ENCODE assay signal across 9 mouse cellular contexts in the genomic region with DNA sequence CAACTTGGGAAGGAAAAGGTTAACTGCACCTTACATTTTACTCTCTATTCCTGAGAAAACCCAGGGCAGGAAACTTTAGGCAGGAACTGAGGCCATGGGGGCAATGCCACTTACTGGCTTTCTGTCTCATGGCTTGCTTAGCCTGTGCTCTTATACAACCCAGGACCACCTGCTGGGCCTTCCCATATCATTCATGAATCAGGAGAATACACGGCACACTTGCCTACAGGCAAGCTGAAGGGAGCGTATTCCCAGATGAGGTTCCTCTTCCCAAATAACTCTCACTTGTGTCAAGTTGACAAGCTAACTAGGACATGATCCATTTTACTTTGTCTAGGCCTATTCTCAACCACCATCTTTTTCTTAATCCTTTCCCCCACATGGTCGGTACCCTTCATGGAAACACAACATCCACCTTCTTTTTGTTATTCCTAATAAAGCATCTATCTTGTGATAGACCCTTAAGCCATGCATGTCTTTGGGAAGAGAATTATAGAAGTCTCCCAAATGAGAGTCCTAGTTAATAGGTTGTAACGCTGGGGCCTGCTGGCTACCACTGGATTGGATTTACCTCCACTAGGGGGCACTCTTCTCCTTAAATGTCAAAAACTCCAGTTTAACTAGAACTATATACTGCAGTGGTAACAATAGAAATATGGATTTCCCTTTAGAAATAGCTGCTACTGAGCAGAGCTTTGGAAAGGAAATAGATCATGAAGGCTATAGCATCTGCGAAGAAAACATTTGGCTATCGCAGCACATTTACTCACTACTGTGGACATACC.
DNase-seq lines count a peak whose midpoint lies in the region; ATAC-seq and TF ChIP-seq lines count a peak whose summit lies in the region.
"Had no signal": no experiment of that assay in that cellular context is flagged by ENCODE, and none has a peak within 500 bp of the region (broad histone marks: within the 10 kb centered on the region; RNA-seq: fewer than 3 reads in every experiment).

No protein-coding gene starts in this region.

- H3K36me3 ChIP-seq in hindbrain, embryonic 16.5 days (ENCODE audit: control insufficient read depth, insufficient read depth, low read length): no peaks in the 10 kb centered on the region
- H3K36me3 ChIP-seq in midbrain, postnatal 0 days (ENCODE audit: insufficient read depth, low read length): no peaks in the 10 kb centered on the region

- no peak for TF ChIP-seq POLR2A in cortical plate, adult 2 months (IDR thresholded peaks at IDR 0.05; ENCODE audit: extremely low read depth, insufficient read depth, low read length)

- H3K4me2 ChIP-seq in hindbrain, embryonic 16.5 days (ENCODE audit: low read length): no peak overlapping the region
- no peak overlapping the region for H3K4me2 ChIP-seq in midbrain, postnatal 0 days (ENCODE audit: low read depth, low read length, poor library complexity, severe bottlenecking)

- H3K9me3 ChIP-seq in hindbrain, embryonic 16.5 days (ENCODE audit: control insufficient read depth, low read length): no peaks in the 10 kb centered on the region
- no peaks in the 10 kb centered on the region for H3K9me3 ChIP-seq in midbrain, postnatal 0 days (ENCODE audit: low read length)

- no peaks in the 10 kb centered on the region for H3K27me3 ChIP-seq in hindbrain, embryonic 16.5 days (replicated peaks; ENCODE audit: control insufficient read depth, insufficient read depth, low read length)
- H3K27me3 ChIP-seq in midbrain, postnatal 0 days (ENCODE audit: insufficient read depth, low read length): no peaks in the 10 kb centered on the region; the same call in 1 of the 2 replicates

- no peak overlapping the region for H3K27ac ChIP-seq in cortical plate, adult 2 months (ENCODE audit: insufficient read depth, low read length)
- no peak overlapping the region for H3K27ac ChIP-seq in hindbrain, embryonic 16.5 days (ENCODE audit: low read depth, low read length)
- no peak overlapping the region for H3K27ac ChIP-seq in midbrain, postnatal 0 days (ENCODE audit: low read depth, low read length)

- no peak overlapping the region for H3K9ac ChIP-seq in hindbrain, embryonic 16.5 days (ENCODE audit: low read depth, low read length)
- H3K9ac ChIP-seq in midbrain, postnatal 0 days (replicated peaks; ENCODE audit: low read length, poor library complexity, severe bottlenecking): no peak overlapping the region

- no peak overlapping the region for H3K4me3 ChIP-seq in cortical plate, adult 2 months (ENCODE audit: insufficient read depth, low read length)
- no peak overlapping the region for H3K4me3 ChIP-seq in hindbrain, embryonic 16.5 days (ENCODE audit: low read length)
- H3K4me3 ChIP-seq in midbrain, postnatal 0 days (ENCODE audit: low read depth, low read length): no peak overlapping the region
- H3K4me3 ChIP-seq: erythroblast, embryonic 14.5 days had no signal

- H3K4me1 ChIP-seq in cortical plate, adult 2 months (ENCODE audit: control insufficient read depth, insufficient read depth, low read length): no peaks in the 10 kb centered on the region
- no peaks in the 10 kb centered on the region; the same call in 1 of the 2 replicates for H3K4me1 ChIP-seq in hindbrain, embryonic 16.5 days (ENCODE audit: control insufficient read depth, insufficient read depth, low read depth, low read length)
- H3K4me1 ChIP-seq in midbrain, postnatal 0 days (ENCODE audit: insufficient read depth, low read length): no peaks in the 10 kb centered on the region

- TF ChIP-seq CTCF in cortical plate, adult 2 months (IDR thresholded peaks at IDR 0.05; ENCODE audit: extremely low read depth, insufficient read depth, low read length): peak; percentile 49
- TF ChIP-seq CTCF in midbrain, postnatal 0 days (IDR thresholded peaks at IDR 0.05): peak; percentile 76

- 59% methylated on average over 6 of the region's 6 CpGs for WGBS in hindbrain, embryonic 16.5 days
- WGBS in midbrain, postnatal 0 days: 64% methylated on average over 6 of the region's 6 CpGs

- peak; percentile 65 for ATAC-seq in hindbrain, embryonic 16.5 days
- no peak for ATAC-seq in midbrain, postnatal 0 days (ENCODE audit: low FRiP score)
- no peak for ATAC-seq in erythroblast, adult 5-6 weeks (replicated peaks; ENCODE audit: low FRiP score, poor library complexity, severe bottlenecking)

- peak; percentile 72 for DNase-seq in right cerebral cortex, adult 18-20 months
- DNase-seq in right cerebral cortex, postnatal 14 days: no peak
- peak; percentile 18 for DNase-seq in WW6 (ENCODE audit: low read depth, low spot score)
- peak; percentile 38 to 83 for DNase-seq in layer of hippocampus, postnatal 14 days (ENCODE audit: low spot score in 2 of 2)
- peak; percentile 90 for DNase-seq in midbrain, postnatal 0 days (ENCODE audit: low spot score)
